Mouse (Mus musculus): ENCODE measurements around the gene Plpp7.

- TF ChIP-seq EP300 (IDR thresholded peaks at IDR 0.05; ENCODE audit: low read depth in 1 of 2, low read length in 2 of 2) (no peak), ELF1 (IDR thresholded peaks at IDR 0.05; ENCODE audit: low read depth, low read length) (no peak), CTCF (IDR thresholded peaks at IDR 0.05 in 2 of 3, conservative IDR thresholded peaks at IDR 0.05 in 1 of 3; ENCODE audit: control insufficient read depth in 1 of 3, insufficient read depth in 1 of 3, low read depth in 2 of 3, low read length in 3 of 3, poor library complexity in 1 of 3, severe bottlenecking in 1 of 3) (no peak), NRF1 (IDR thresholded peaks at IDR 0.05; ENCODE audit: insufficient read depth, low read depth, low read length, poor library complexity, severe bottlenecking) (no peak), POLR2A (IDR thresholded peaks at IDR 0.05; ENCODE audit: control insufficient read depth in 1 of 2, insufficient read depth in 1 of 2, low read depth in 1 of 2, low read length in 2 of 2, poor library complexity in 1 of 2) (no peak), ZMIZ1 (IDR thresholded peaks at IDR 0.05; ENCODE audit: low read depth, low read length) (no peak), GABPA (IDR thresholded peaks at IDR 0.05; ENCODE audit: low read depth, low read length) (no peak), MAX (IDR thresholded peaks at IDR 0.05; ENCODE audit: low read length) (no peak), POLR2AphosphoS2 (IDR thresholded peaks at IDR 0.05; ENCODE audit: low read length) (no peak), MYC (IDR thresholded peaks at IDR 0.05; ENCODE audit: low read depth, low read length) (no peak), ZKSCAN1 (IDR thresholded peaks at IDR 0.05; ENCODE audit: low read depth, low read length) (no peak), HCFC1 (IDR thresholded peaks at IDR 0.05; ENCODE audit: low read depth, low read length) (no peak), E2F4 (IDR thresholded peaks at IDR 0.05; ENCODE audit: borderline replicate concordance, low read depth, low read length) (no peak)
Observed at GRCm38 (mm10) chr2:32056524-32056923, 38.8 kb upstream of the Plpp7 start.

All from MEL (cell line).